Mouse (Mus musculus): ENCODE results near the gene Yjefn3. TPM values are rescaled to one million over a fixed set of nuclear protein-coding genes. Genes with fewer than 3 reads are reported as not detected.

The Yjefn3 gene
- polyA plus RNA-seq, 1 experiment from 2014 or later: 8.7 TPM

DNA sequence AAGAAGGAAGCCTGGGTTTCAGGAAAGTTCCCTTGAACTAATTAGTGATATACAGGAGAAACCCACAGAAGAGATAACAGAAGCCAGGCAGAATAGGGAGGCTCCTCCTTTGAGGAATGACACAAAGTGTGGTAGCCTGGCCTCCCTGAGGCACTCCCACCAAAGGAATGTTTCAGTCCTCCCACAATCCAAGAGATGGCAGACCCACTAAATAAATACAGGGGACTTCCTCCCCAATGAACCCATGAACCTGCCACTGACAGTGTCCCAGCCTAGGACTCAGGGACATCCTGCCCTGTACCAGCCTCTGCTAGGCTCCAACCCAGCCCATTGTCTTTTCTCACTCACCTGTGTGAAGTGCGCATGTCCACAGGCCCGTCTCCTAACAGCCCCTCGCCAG is 32.9 kb upstream of the Yjefn3 start:
- Histone ChIP-seq H3K9me3 (replicated peaks; ENCODE audit: control insufficient read depth, low read length) (no peaks in the 10 kb centered on the region), H3K4me3 (ENCODE audit: low read length) (no peak overlapping the region), H3K27ac (ENCODE audit: low read length) (peak overlapping the region; percentile 94), H3K4me1 (ENCODE audit: control insufficient read depth, insufficient read depth, low read length) (peaks cover 51% of the 10 kb centered on the region), H3K4me2 (ENCODE audit: low read depth, low read length) (no peak overlapping the region), H3K9ac (ENCODE audit: low read length) (no peak overlapping the region), H3K27me3 (ENCODE audit: control insufficient read depth, insufficient read depth, low read length) (no peaks in the 10 kb centered on the region), H3K36me3 (ENCODE audit: control insufficient read depth, insufficient read depth) (0 out of 2 replicates have a peak, but pooled peaks cover 3% of the 10 kb centered on the region)
- 86% methylated on average over 3 of the region's 3 CpGs for WGBS
- ATAC-seq (replicated peaks; ENCODE audit: extremely low read depth, insufficient read depth, low FRiP score): no peak

GRCm38 (mm10) chr8:69934582-69934981 is 32.1 kb upstream of the Yjefn3 start:
- 0 out of 2 replicates have a peak overlapping the region, but pooled peaks have one; percentile 17 for H3K9ac ChIP-seq (ENCODE audit: low read length)
- peaks cover 42% of the 10 kb centered on the region for H3K4me1 ChIP-seq (ENCODE audit: control insufficient read depth, insufficient read depth, low read length)
- no peak overlapping the region for H3K27ac ChIP-seq (ENCODE audit: low read length)

GRCm38 (mm10) chr8:69933811-69934210 is 31.3 kb upstream of the Yjefn3 start:
- no peaks in the 10 kb centered on the region for H3K9me3 ChIP-seq (replicated peaks; ENCODE audit: control insufficient read depth, low read length)
- ATAC-seq (replicated peaks; ENCODE audit: extremely low read depth, insufficient read depth, low FRiP score): no peak
- no peak overlapping the region for H3K27ac ChIP-seq (ENCODE audit: low read length)
- no peak overlapping the region for H3K4me2 ChIP-seq (ENCODE audit: low read depth, low read length)
- no peaks in the 10 kb centered on the region for H3K27me3 ChIP-seq (ENCODE audit: control insufficient read depth, insufficient read depth, low read length)
- no peak overlapping the region for H3K9ac ChIP-seq (ENCODE audit: low read length)
- 0 out of 2 replicates have a peak, but pooled peaks cover 3% of the 10 kb centered on the region for H3K36me3 ChIP-seq (ENCODE audit: control insufficient read depth, insufficient read depth)
- 50% methylated on average over 2 of the region's 2 CpGs for WGBS
- peaks cover 36% of the 10 kb centered on the region for H3K4me1 ChIP-seq (ENCODE audit: control insufficient read depth, insufficient read depth, low read length)
- no peak overlapping the region for H3K4me3 ChIP-seq (ENCODE audit: low read length)

More at GRCm38 (mm10) chr8:69934582-69934981, 32.1 kb upstream of the Yjefn3 start:
- no peaks in the 10 kb centered on the region for H3K27me3 ChIP-seq (ENCODE audit: control insufficient read depth, insufficient read depth, low read length)
- 73% methylated on average over 5 of the region's 5 CpGs for WGBS
- H3K4me2 ChIP-seq (ENCODE audit: low read depth, low read length): no peak overlapping the region
- no peaks in the 10 kb centered on the region for H3K9me3 ChIP-seq (replicated peaks; ENCODE audit: control insufficient read depth, low read length)
- ATAC-seq (replicated peaks; ENCODE audit: extremely low read depth, insufficient read depth, low FRiP score): no peak
- H3K36me3 ChIP-seq (ENCODE audit: control insufficient read depth, insufficient read depth): 0 out of 2 replicates have a peak, but pooled peaks cover 3% of the 10 kb centered on the region
- H3K4me3 ChIP-seq (ENCODE audit: low read length): no peak overlapping the region

GRCm38 (mm10) chr8:69926901-69927300 is 24.4 kb upstream of the Yjefn3 start:
- no peak overlapping the region for H3K9ac ChIP-seq (ENCODE audit: low read length)
- no peaks in the 10 kb centered on the region for H3K27me3 ChIP-seq (ENCODE audit: control insufficient read depth, insufficient read depth, low read length)
- H3K9me3 ChIP-seq (replicated peaks; ENCODE audit: control insufficient read depth, low read length): no peaks in the 10 kb centered on the region
- H3K36me3 ChIP-seq (ENCODE audit: control insufficient read depth, insufficient read depth): no peaks in the 10 kb centered on the region
- ATAC-seq (replicated peaks; ENCODE audit: extremely low read depth, insufficient read depth, low FRiP score): no peak
- H3K27ac ChIP-seq (ENCODE audit: low read length): no peak overlapping the region
- no peak overlapping the region for H3K4me3 ChIP-seq (ENCODE audit: low read length)
- no peak overlapping the region for H3K4me2 ChIP-seq (ENCODE audit: low read depth, low read length)
- peaks cover 6% of the 10 kb centered on the region; the same call in 1 of the 2 replicates for H3K4me1 ChIP-seq (ENCODE audit: control insufficient read depth, insufficient read depth, low read length)

- Histone ChIP-seq H3K4me1 (ENCODE audit: control insufficient read depth, insufficient read depth, low read length) (peaks cover 19% of the 10 kb centered on the region), H3K27me3 (ENCODE audit: control insufficient read depth, insufficient read depth, low read length) (no peaks in the 10 kb centered on the region), H3K4me2 (ENCODE audit: low read depth, low read length) (no peak overlapping the region), H3K9ac (ENCODE audit: low read length) (no peak overlapping the region), H3K9me3 (replicated peaks; ENCODE audit: control insufficient read depth, low read length) (no peaks in the 10 kb centered on the region), H3K36me3 (ENCODE audit: control insufficient read depth, insufficient read depth) (no peaks in the 10 kb centered on the region), H3K27ac (ENCODE audit: low read length) (no peak overlapping the region), H3K4me3 (ENCODE audit: low read length) (no peak overlapping the region)
- ATAC-seq (replicated peaks; ENCODE audit: extremely low read depth, insufficient read depth, low FRiP score): no peak
- WGBS: 29% methylated on average over 1 of the region's 1 CpGs
These were observed 21.5 kb upstream of the Yjefn3 start for GRCm38 (mm10) chr8:69923986-69924385.

DNA sequence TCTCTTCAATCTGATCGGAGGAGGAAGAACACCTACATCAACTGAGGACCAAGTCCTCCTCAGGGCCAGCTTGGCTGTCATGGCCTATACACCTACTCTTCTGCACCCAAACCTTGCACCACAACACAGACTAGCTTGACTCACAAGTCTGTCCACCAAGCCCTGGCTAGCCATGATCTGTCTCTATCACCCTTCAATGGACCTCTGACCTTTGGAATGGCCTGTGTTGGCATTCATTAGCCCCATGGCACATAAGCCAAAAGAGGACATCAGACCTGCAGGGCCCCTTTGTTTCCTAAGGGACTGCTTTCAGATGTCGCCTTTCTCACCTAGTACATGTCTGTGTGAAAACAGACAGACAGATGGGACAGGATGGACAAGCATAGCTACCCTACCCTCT is 18.6 kb upstream of the Yjefn3 start:
- H3K4me3 ChIP-seq (ENCODE audit: low read length): no peak overlapping the region
- H3K36me3 ChIP-seq (ENCODE audit: control insufficient read depth, insufficient read depth): peaks cover 11% of the 10 kb centered on the region
- no peaks in the 10 kb centered on the region for H3K27me3 ChIP-seq (ENCODE audit: control insufficient read depth, insufficient read depth, low read length)
- H3K4me1 ChIP-seq (ENCODE audit: control insufficient read depth, insufficient read depth, low read length): peaks cover 23% of the 10 kb centered on the region
- ATAC-seq (replicated peaks; ENCODE audit: extremely low read depth, insufficient read depth, low FRiP score): no peak
- no peaks in the 10 kb centered on the region for H3K9me3 ChIP-seq (replicated peaks; ENCODE audit: control insufficient read depth, low read length)
- H3K9ac ChIP-seq (ENCODE audit: low read length): no peak overlapping the region
- WGBS: 86% methylated on average over 2 of the region's 2 CpGs
- no peak overlapping the region for H3K4me2 ChIP-seq (ENCODE audit: low read depth, low read length)
- H3K27ac ChIP-seq (ENCODE audit: low read length): peak overlapping the region; percentile 62

DNA sequence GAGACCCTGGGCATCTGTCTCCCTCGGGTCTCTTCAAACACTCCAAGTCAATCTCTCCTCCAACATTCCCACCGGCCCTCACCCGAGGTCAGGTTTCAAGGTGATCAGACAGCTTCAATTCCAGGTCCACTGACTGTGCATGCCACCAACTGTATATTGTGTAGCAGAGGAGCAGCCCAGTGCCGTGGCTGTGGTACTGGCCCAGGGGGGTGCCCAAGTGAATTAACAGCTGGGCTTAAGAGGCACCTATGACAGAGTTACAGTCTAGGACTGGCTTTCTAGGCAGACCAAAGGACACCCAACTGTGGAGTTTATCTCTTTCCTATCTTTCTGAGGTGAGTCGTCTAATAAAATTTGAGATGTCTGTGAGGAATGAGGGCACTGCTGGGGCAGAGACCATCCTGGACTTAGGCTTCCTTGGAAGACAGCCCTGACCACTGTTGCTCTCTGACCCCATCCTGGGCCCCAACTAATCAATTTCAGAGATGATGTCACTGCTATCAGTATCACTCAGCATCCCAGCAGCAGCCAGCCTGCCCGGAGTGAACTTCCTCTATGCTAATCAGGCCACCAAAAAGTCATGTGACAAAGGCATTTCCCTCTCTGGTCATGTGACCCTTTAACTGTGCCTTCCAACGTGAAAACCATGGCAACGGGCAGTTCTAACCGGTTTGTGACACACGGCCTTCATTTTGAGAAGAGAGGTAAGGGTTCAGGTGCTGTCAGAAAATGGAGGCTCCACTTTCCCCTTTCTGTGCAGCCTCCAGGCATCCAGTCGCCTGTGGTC is 17.6 kb upstream of the Yjefn3 start:
- H3K4me3 ChIP-seq (ENCODE audit: low read length): 0 out of 2 replicates have a peak overlapping the region, but pooled peaks have one; percentile 1
- H3K36me3 ChIP-seq (ENCODE audit: control insufficient read depth, insufficient read depth): peaks cover 11% of the 10 kb centered on the region
- WGBS: 35% methylated on average over 11 of the region's 11 CpGs
- no peaks in the 10 kb centered on the region for H3K27me3 ChIP-seq (ENCODE audit: control insufficient read depth, insufficient read depth, low read length)
- ATAC-seq (replicated peaks; ENCODE audit: extremely low read depth, insufficient read depth, low FRiP score): no peak; the same call in 1 of the 2 replicates
- 0 out of 2 replicates have a peak overlapping the region, but pooled peaks have one; percentile 1 for H3K4me2 ChIP-seq (ENCODE audit: low read depth, low read length)
- peaks cover 31% of the 10 kb centered on the region for H3K4me1 ChIP-seq (ENCODE audit: control insufficient read depth, insufficient read depth, low read length)
- H3K9ac ChIP-seq (ENCODE audit: low read length): no peak overlapping the region
- no peaks in the 10 kb centered on the region for H3K9me3 ChIP-seq (replicated peaks; ENCODE audit: control insufficient read depth, low read length)
- H3K27ac ChIP-seq (ENCODE audit: low read length): peak overlapping the region; percentile 62

DNA sequence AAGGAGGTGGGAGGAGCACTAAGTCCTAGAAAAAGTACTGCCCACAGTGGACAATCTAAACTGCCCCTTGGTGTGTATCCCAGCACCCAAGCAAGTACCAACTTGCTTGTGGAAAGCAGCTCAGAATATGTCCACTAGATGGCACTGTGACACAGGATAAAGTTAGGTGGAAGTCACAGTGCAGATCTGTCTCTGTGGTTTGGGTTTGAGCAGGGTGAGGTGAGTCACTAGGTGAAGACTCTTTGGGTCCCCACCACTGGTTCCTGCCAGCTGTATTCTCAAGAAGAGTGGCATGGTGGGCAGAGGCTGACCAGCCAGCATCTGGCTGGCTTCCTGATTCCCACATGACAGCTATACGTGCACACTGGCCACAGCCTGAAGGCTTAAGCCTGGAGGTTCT is 16.5 kb upstream of the Yjefn3 start:
- Histone ChIP-seq H3K36me3 (ENCODE audit: control insufficient read depth, insufficient read depth) (peaks cover 17% of the 10 kb centered on the region), H3K27me3 (ENCODE audit: control insufficient read depth, insufficient read depth, low read length) (no peaks in the 10 kb centered on the region), H3K4me1 (ENCODE audit: control insufficient read depth, insufficient read depth, low read length) (peaks cover 33% of the 10 kb centered on the region), H3K9ac (ENCODE audit: low read length) (no peak overlapping the region), H3K4me3 (ENCODE audit: low read length) (no peak overlapping the region), H3K9me3 (replicated peaks; ENCODE audit: control insufficient read depth, low read length) (no peaks in the 10 kb centered on the region), H3K27ac (ENCODE audit: low read length) (peak overlapping the region; percentile 14; the same call in 1 of the 2 replicates), H3K4me2 (ENCODE audit: low read depth, low read length) (no peak overlapping the region)
- ATAC-seq (replicated peaks; ENCODE audit: extremely low read depth, insufficient read depth, low FRiP score): peak; percentile 37
- 50% methylated on average over 1 of the region's 1 CpGs for WGBS

GRCm38 (mm10) chr8:69918506-69918905 is 16.0 kb upstream of the Yjefn3 start:
- no peak overlapping the region for H3K27ac ChIP-seq (ENCODE audit: low read length)
- no peaks in the 10 kb centered on the region for H3K27me3 ChIP-seq (ENCODE audit: control insufficient read depth, insufficient read depth, low read length)
- no peak overlapping the region for H3K4me2 ChIP-seq (ENCODE audit: low read depth, low read length)
- ATAC-seq (replicated peaks; ENCODE audit: extremely low read depth, insufficient read depth, low FRiP score): no peak
- H3K9ac ChIP-seq (ENCODE audit: low read length): no peak overlapping the region
- H3K9me3 ChIP-seq (replicated peaks; ENCODE audit: control insufficient read depth, low read length): no peaks in the 10 kb centered on the region
- peaks cover 28% of the 10 kb centered on the region for H3K4me1 ChIP-seq (ENCODE audit: control insufficient read depth, insufficient read depth, low read length)
- H3K36me3 ChIP-seq (ENCODE audit: control insufficient read depth, insufficient read depth): peaks cover 21% of the 10 kb centered on the region
- no peak overlapping the region for H3K4me3 ChIP-seq (ENCODE audit: low read length)

Measured in heart, embryonic 16.5 days (tissue).